Mouse (Mus musculus): ENCODE data around the gene Smyd3. TPM values are rescaled to one million over a fixed set of nuclear protein-coding genes. Genes with fewer than 3 reads are reported as not detected.

Gene Smyd3
- polyA plus RNA-seq, 1 experiment from 2014 or later: 12.7 TPM

GRCm38 (mm10) chr1:178988176-178988575, 529.7 kb downstream of the Smyd3 start:
- CTCF ChIA-PET: no interaction called here
- in situ Hi-C loops (cut with MboI; ENCODE audit: low pct_unique_long_range_greater_than_20kb): no loop called here
- no peak for TF ChIP-seq CTCF (IDR thresholded peaks at IDR 0.05)
- no peaks in the 10 kb centered on the region for H3K27me3 ChIP-seq
- ATAC-seq (no peak), DNase-seq (ENCODE audit: low read depth, low spot score) (no peak)
- POLR2A ChIA-PET: no interaction called here

- DNase-seq (ENCODE audit: low read depth, low spot score) (no peak), ATAC-seq (no peak)
- in situ Hi-C loops (cut with MboI; ENCODE audit: low pct_unique_long_range_greater_than_20kb): loop anchor here (5.0 kb wide), 1 partner anchor 454 kb away; the partner anchor contains the start of gene Kif26b
- H3K27me3 ChIP-seq: no peaks in the 10 kb centered on the region
- POLR2A ChIA-PET: no interaction called here
- TF ChIP-seq CTCF (IDR thresholded peaks at IDR 0.05): no peak
- CTCF ChIA-PET: interaction anchor here (1.1 kb wide), 1 partner anchor 10 kb away, joined by 3 read pairs; no protein-coding TSS in a partner anchor
Observed at GRCm38 (mm10) chr1:178981641-178982040, 536.2 kb downstream of the Smyd3 start.

- in situ Hi-C loops (cut with MboI; ENCODE audit: low pct_unique_long_range_greater_than_20kb): loop anchor here (5.0 kb wide), 1 partner anchor 453 kb away; the partner anchor contains the start of gene Kif26b
- POLR2A ChIA-PET: no interaction called here
- TF ChIP-seq CTCF (IDR thresholded peaks at IDR 0.05): no peak
- CTCF ChIA-PET: interaction anchor here (0.8 kb wide), 1 partner anchor 457 kb away, joined by 3 read pairs; no protein-coding TSS in a partner anchor
- DNase-seq (ENCODE audit: low read depth, low spot score): no peak
- ATAC-seq: no peak
- no peaks in the 10 kb centered on the region for H3K27me3 ChIP-seq
Observed at GRCm38 (mm10) chr1:178980185-178980584, 537.7 kb downstream of the Smyd3 start.

GRCm38 (mm10) chr1:178978617-178979245, 539.1 kb downstream of the Smyd3 start:
- ChIA-PET POLR2A (no interaction called here), CTCF (interaction anchor here (1.1 kb wide), 1 partner anchor 18 kb away, joined by 3 read pairs; no protein-coding TSS in a partner anchor)
- ATAC-seq: no peak
- in situ Hi-C loops (cut with MboI; ENCODE audit: low pct_unique_long_range_greater_than_20kb): loop anchor here (10.0 kb wide), 1 partner anchor 166 kb away; no protein-coding TSS in a partner anchor
- no peak for TF ChIP-seq CTCF (IDR thresholded peaks at IDR 0.05)
- H3K27me3 ChIP-seq: no peaks in the 10 kb centered on the region
- no peak for DNase-seq (ENCODE audit: low read depth, low spot score)

GRCm38 (mm10) chr1:178972055-178972454, 545.8 kb downstream of the Smyd3 start:
- in situ Hi-C loops (cut with MboI; ENCODE audit: low pct_unique_long_range_greater_than_20kb): loop anchor here (10.0 kb wide), 1 partner anchor 173 kb away; no protein-coding TSS in a partner anchor
- CTCF ChIA-PET: interaction anchor here (1.3 kb wide), 1 partner anchor 150 kb away, joined by 3 read pairs; no protein-coding TSS in a partner anchor
- POLR2A ChIA-PET: no interaction called here
- ATAC-seq (no peak), DNase-seq (ENCODE audit: low read depth, low spot score) (no peak)
- TF ChIP-seq CTCF (IDR thresholded peaks at IDR 0.05): no peak
- no peaks in the 10 kb centered on the region for H3K27me3 ChIP-seq

- ATAC-seq: no peak
- H3K27me3 ChIP-seq: no peaks in the 10 kb centered on the region
- CTCF ChIA-PET: interaction anchor here (2.1 kb wide), 1 partner anchor 180 kb away, joined by 8 read pairs; no protein-coding TSS in a partner anchor
- in situ Hi-C loops (cut with MboI; ENCODE audit: low pct_unique_long_range_greater_than_20kb): loop anchor here (10.0 kb wide), 1 partner anchor 513 kb away; no protein-coding TSS in a partner anchor
- POLR2A ChIA-PET: no interaction called here
- no peak for TF ChIP-seq CTCF (IDR thresholded peaks at IDR 0.05)
- no peak for DNase-seq (ENCODE audit: low read depth, low spot score)
Observed at GRCm38 (mm10) chr1:178961661-178962060, 556.2 kb downstream of the Smyd3 start.

GRCm38 (mm10) chr1:178960015-178960559, 557.8 kb downstream of the Smyd3 start:
- ChIA-PET POLR2A (no interaction called here), CTCF (interaction anchor here (0.7 to 2.1 kb wide), 8 partner anchors 50 to 517 kb away, joined by 3 to 8 read pairs (median 3); no protein-coding TSS in a partner anchor)
- DNase-seq (ENCODE audit: low read depth, low spot score) (no peak), ATAC-seq (peak; percentile 12)
- no peaks in the 10 kb centered on the region for H3K27me3 ChIP-seq
- in situ Hi-C loops (cut with MboI; ENCODE audit: low pct_unique_long_range_greater_than_20kb): loop anchor here (10.0 kb wide), 1 partner anchor 515 kb away; no protein-coding TSS in a partner anchor
- TF ChIP-seq CTCF (IDR thresholded peaks at IDR 0.05): peak; percentile 89

GRCm38 (mm10) chr1:178958641-178959040, 559.2 kb downstream of the Smyd3 start:
- in situ Hi-C loops (cut with MboI; ENCODE audit: low pct_unique_long_range_greater_than_20kb): no loop called here
- CTCF ChIA-PET: no interaction called here
- ATAC-seq (no peak), DNase-seq (ENCODE audit: low read depth, low spot score) (no peak)
- TF ChIP-seq CTCF (IDR thresholded peaks at IDR 0.05): no peak
- POLR2A ChIA-PET: no interaction called here
- no peaks in the 10 kb centered on the region for H3K27me3 ChIP-seq

- no peak for TF ChIP-seq CTCF (IDR thresholded peaks at IDR 0.05)
- no peaks in the 10 kb centered on the region for H3K27me3 ChIP-seq
- no peak for DNase-seq (ENCODE audit: low read depth, low spot score)
- in situ Hi-C loops (cut with MboI; ENCODE audit: low pct_unique_long_range_greater_than_20kb): no loop called here
- POLR2A ChIA-PET: no interaction called here
- no peak for ATAC-seq
- CTCF ChIA-PET: no interaction called here
Observed at GRCm38 (mm10) chr1:178952910-178953309, 564.9 kb downstream of the Smyd3 start.

GRCm38 (mm10) chr1:178942251-178942963, 575.4 kb downstream of the Smyd3 start:
- no peaks in the 10 kb centered on the region for H3K27me3 ChIP-seq
- no peak for TF ChIP-seq CTCF (IDR thresholded peaks at IDR 0.05)
- in situ Hi-C loops (cut with MboI; ENCODE audit: low pct_unique_long_range_greater_than_20kb): no loop called here
- CTCF ChIA-PET: no interaction called here
- POLR2A ChIA-PET: interaction anchor here (0.6 kb wide), 1 partner anchor 51 kb away, joined by 3 read pairs; no protein-coding TSS in a partner anchor
- ATAC-seq (peak; percentile 41), DNase-seq (ENCODE audit: low read depth, low spot score) (no peak)
